Mouse (Mus musculus): ENCODE measurements at regions not wholly inside any gene's neighbourhood (a gene's known extent, or its start where the extent isn't known, plus 50 kb on each side); places are given as distances from the start of the nearest gene placed in this dataset.

- Histone ChIP-seq H3K9ac (ENCODE audit: control insufficient read depth, low read depth, low read length, poor library complexity, severe bottlenecking) (no peak overlapping the region; the same call in 1 of the 2 replicates), H3K27me3 (ENCODE audit: control insufficient read depth in 1 of 2, insufficient read depth in 2 of 2, low read length in 2 of 2) (no peaks in the 10 kb centered on the region)
- TF ChIP-seq RCOR1 (IDR thresholded peaks at IDR 0.05; ENCODE audit: low read depth, low read length) = 0 out of 2 replicates have a peak, but pooled peaks have one; percentile 18
- TF ChIP-seq MAX (IDR thresholded peaks at IDR 0.05; ENCODE audit: low read length) = no peak
- no peak for TF ChIP-seq ELF1 (IDR thresholded peaks at IDR 0.05; ENCODE audit: low read depth, low read length)
- TF ChIP-seq POLR2AphosphoS5 (IDR thresholded peaks at IDR 0.05; ENCODE audit: borderline replicate concordance, low read depth, low read length) = no peak
- TF ChIP-seq CHD2 (IDR thresholded peaks at IDR 0.05; ENCODE audit: low read length) = no peak
- TF ChIP-seq ZMIZ1 (IDR thresholded peaks at IDR 0.05; ENCODE audit: low read depth, low read length) = no peak
- no peak for TF ChIP-seq MAFK (IDR thresholded peaks at IDR 0.05; ENCODE audit: borderline replicate concordance, low read depth, low read length)
- TF ChIP-seq HCFC1 (IDR thresholded peaks at IDR 0.05; ENCODE audit: low read depth, low read length) = no peak
- TF ChIP-seq UBTF (IDR thresholded peaks at IDR 0.05; ENCODE audit: borderline replicate concordance, insufficient read depth, low read depth, low read length) = no peak
- peak in 2 of 3 experiments; percentile 94 to 100; a peak in 5 of 6 replicates for TF ChIP-seq CTCF (IDR thresholded peaks at IDR 0.05 in 2 of 3, conservative IDR thresholded peaks at IDR 0.05 in 1 of 3; ENCODE audit: control insufficient read depth in 1 of 3, insufficient read depth in 1 of 3, low read depth in 2 of 3, low read length in 3 of 3, poor library complexity in 1 of 3, severe bottlenecking in 1 of 3)
- TF ChIP-seq RAD21 (IDR thresholded peaks at IDR 0.05; ENCODE audit: low read depth, low read length) = peak; percentile 92
- TF ChIP-seq TCF12 (IDR thresholded peaks at IDR 0.05; ENCODE audit: low read depth, low read length) = no peak
- no peak for TF ChIP-seq KAT2A (conservative IDR thresholded peaks at IDR 0.05; ENCODE audit: low read depth, low read length)
- 0 out of 2 replicates have a peak, but pooled peaks have one; percentile 58 for TF ChIP-seq MAZ (IDR thresholded peaks at IDR 0.05; ENCODE audit: low read depth, low read length)
- no peak for TF ChIP-seq NRF1 (IDR thresholded peaks at IDR 0.05; ENCODE audit: insufficient read depth, low read depth, low read length, poor library complexity, severe bottlenecking)
- TF ChIP-seq EP300 (IDR thresholded peaks at IDR 0.05; ENCODE audit: low read depth in 1 of 2, low read length in 2 of 2) = no peak
- no peak for TF ChIP-seq MYB (IDR thresholded peaks at IDR 0.05; ENCODE audit: low read depth, low read length)
- TF ChIP-seq SMC3 (IDR thresholded peaks at IDR 0.05; ENCODE audit: low read depth, low read length) = peak; percentile 99
- TF ChIP-seq POLR2AphosphoS2 (IDR thresholded peaks at IDR 0.05; ENCODE audit: low read length) = no peak
- no peak for TF ChIP-seq MXI1 (IDR thresholded peaks at IDR 0.05; ENCODE audit: low read depth, low read length)
- TF ChIP-seq USF2 (IDR thresholded peaks at IDR 0.05; ENCODE audit: borderline replicate concordance in 1 of 2, insufficient read depth in 1 of 2, low read depth in 1 of 2, low read length in 2 of 2) = no peak
- peak; percentile 74; the same call in 1 of the 2 replicates for TF ChIP-seq JUND (IDR thresholded peaks at IDR 0.05; ENCODE audit: low read depth, low read length)
- TF ChIP-seq NELFE (IDR thresholded peaks at IDR 0.05; ENCODE audit: low read depth, low read length) = no peak
- no peak for TF ChIP-seq USF1 (IDR thresholded peaks at IDR 0.05; ENCODE audit: low read depth, low read length)
- TF ChIP-seq ZKSCAN1 (IDR thresholded peaks at IDR 0.05; ENCODE audit: low read depth, low read length) = no peak
- no peak for TF ChIP-seq MEF2A (IDR thresholded peaks at IDR 0.05; ENCODE audit: extremely low read depth, insufficient replicate concordance, low read depth, low read length, poor library complexity, severe bottlenecking)
- TF ChIP-seq POLR2A (IDR thresholded peaks at IDR 0.05; ENCODE audit: control insufficient read depth in 1 of 2, insufficient read depth in 1 of 2, low read depth in 1 of 2, low read length in 2 of 2, poor library complexity in 1 of 2) = no peak
- TF ChIP-seq GATA1 (IDR thresholded peaks at IDR 0.05; ENCODE audit: low read depth, low read length) = no peak
- no peak for TF ChIP-seq TAL1 (IDR thresholded peaks at IDR 0.05; ENCODE audit: low read length)
- 0 out of 2 replicates have a peak, but pooled peaks have one; percentile 41 for TF ChIP-seq BHLHE40 (IDR thresholded peaks at IDR 0.05; ENCODE audit: borderline replicate concordance, low read depth, low read length)
- TF ChIP-seq TBP (IDR thresholded peaks at IDR 0.05; ENCODE audit: low read depth, low read length) = peak; percentile 62; the same call in 1 of the 2 replicates
- peak; percentile 36; the same call in 1 of the 2 replicates for TF ChIP-seq SIN3A (IDR thresholded peaks at IDR 0.05; ENCODE audit: low read length)
- peak; percentile 87 for TF ChIP-seq ZC3H11A (IDR thresholded peaks at IDR 0.05; ENCODE audit: low read depth, low read length)
- no peak for TF ChIP-seq GABPA (IDR thresholded peaks at IDR 0.05; ENCODE audit: low read depth, low read length)
- no peak for TF ChIP-seq CHD1 (IDR thresholded peaks at IDR 0.05; ENCODE audit: low read depth, low read length)
Measured at GRCm38 (mm10) chr1:155006539-155007486, 92.6 kb downstream of the Ier5 start.

More at GRCm38 (mm10) chr1:155006539-155007486, 92.6 kb downstream of the Ier5 start:
- H3K27ac ChIP-seq (ENCODE audit: control insufficient read depth, low read depth, low read length) = no peak overlapping the region
- H3K9me3 ChIP-seq (replicated peaks; ENCODE audit: insufficient read depth, low read length) = no peaks in the 10 kb centered on the region
- DNase-seq (ENCODE audit: low read depth, low spot score) = peak; percentile 85
- no peaks in the 10 kb centered on the region for H3K79me2 ChIP-seq (ENCODE audit: control insufficient read depth, insufficient read depth, low read length, poor library complexity)
- no peak overlapping the region for H3K4me3 ChIP-seq (ENCODE audit: control insufficient read depth in 1 of 2, insufficient read depth in 1 of 2, low read depth in 2 of 2, low read length in 2 of 2)
- no peaks in the 10 kb centered on the region for H3K4me1 ChIP-seq (ENCODE audit: control insufficient read depth in 1 of 2, insufficient read depth in 2 of 2, low read length in 2 of 2)
- no peaks in the 10 kb centered on the region for H3K36me3 ChIP-seq (ENCODE audit: control insufficient read depth in 1 of 2, insufficient read depth in 2 of 2, low read length in 2 of 2)

All from MEL (cell line).